In the genomic region with DNA sequence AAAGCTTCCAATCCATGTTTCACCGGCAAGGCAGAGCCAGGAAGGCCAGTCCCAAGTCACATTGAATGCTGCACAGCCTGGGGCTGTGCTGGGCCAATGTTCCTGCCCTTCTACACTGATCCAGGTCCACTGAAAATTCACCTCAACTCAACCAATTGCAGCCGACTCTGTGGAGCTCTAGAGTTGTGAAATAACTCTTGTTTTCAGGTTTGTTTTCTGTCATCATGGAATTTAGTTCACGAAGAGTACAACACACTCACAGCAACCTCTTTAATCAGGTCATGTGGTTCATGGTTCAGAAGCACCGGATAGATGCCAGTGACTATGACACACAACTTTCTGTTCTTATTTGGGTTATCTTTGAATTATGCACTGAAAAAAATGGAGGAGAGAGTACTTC, we compare ENCODE assay signal across 22 mouse cellular contexts.
A peak's percentile ranks its signal among the peaks of the same experiment; 100 is the strongest.
DNase-seq lines count a peak whose midpoint lies in the region; ATAC-seq and TF ChIP-seq lines count a peak whose summit lies in the region.
"Had no signal": no experiment of that assay in that cellular context is flagged by ENCODE, and none has a peak within 500 bp of the region (broad histone marks: within the 10 kb centered on the region; RNA-seq: fewer than 3 reads in every experiment).

No protein-coding gene starts in this region.

- no peak overlapping the region for H3K4me3 ChIP-seq in gastrocnemius, adult 2 months
- H3K4me3 ChIP-seq in hindbrain, embryonic 15.5 days, result no peak overlapping the region
- no peak overlapping the region for H3K4me3 ChIP-seq in hindbrain, embryonic 12.5 days
- H3K4me3 ChIP-seq in midbrain, embryonic 12.5 days, result no peak overlapping the region
- no peak overlapping the region for H3K4me3 ChIP-seq in midbrain, embryonic 15.5 days
- H3K4me3 ChIP-seq: embryonic facial prominence, embryonic 12.5 days; heart, embryonic 15.5 days had no signal

- H3K27me3 ChIP-seq in hindbrain, embryonic 15.5 days, result no peaks in the 10 kb centered on the region
- no peaks in the 10 kb centered on the region for H3K27me3 ChIP-seq in hindbrain, embryonic 12.5 days
- H3K27me3 ChIP-seq in midbrain, embryonic 12.5 days, result no peaks in the 10 kb centered on the region
- no peaks in the 10 kb centered on the region for H3K27me3 ChIP-seq in midbrain, embryonic 15.5 days (replicated peaks)
- H3K27me3 ChIP-seq: CH12.LX; embryonic facial prominence, embryonic 12.5 days; heart, embryonic 15.5 days; Patski had no signal

- intact Hi-C loops in gastrocnemius, adult 2 months (cut with DNase I), result no loop called here
- intact Hi-C loops in left cerebral cortex, postnatal 10 days (cut with DNase I), result no loop called here

- no peak overlapping the region for H3K4me2 ChIP-seq in hindbrain, embryonic 15.5 days
- H3K4me2 ChIP-seq in hindbrain, embryonic 12.5 days (replicated peaks), result no peak overlapping the region
- no peak overlapping the region for H3K4me2 ChIP-seq in midbrain, embryonic 12.5 days (replicated peaks)
- no peak overlapping the region for H3K4me2 ChIP-seq in midbrain, embryonic 15.5 days
- H3K4me2 ChIP-seq: embryonic facial prominence, embryonic 12.5 days; heart, embryonic 11.5 days; heart, embryonic 15.5 days had no signal

- DNase-seq in gastrocnemius, adult 2 months, result peak; percentile 24
- no peak for DNase-seq in gastrocnemius, postnatal 4 days (ENCODE audit: low spot score in 2 of 2)
- DNase-seq in thymus, adult 18-20 months, result no peak
- DNase-seq in left cerebral cortex, postnatal 10 days (ENCODE audit: extremely low spot score in 1 of 2, low spot score in 2 of 2), result no peak
- DNase-seq: adrenal gland, postnatal 14 days; cerebellum, adult 11-12 months; cerebellum, adult 9-10 months; cerebellum, postnatal 25 days; forebrain, postnatal 0 days; heart, adult 11 months; heart, postnatal 14 days had no signal

- ATAC-seq in hindbrain, embryonic 15.5 days (ENCODE audit: low FRiP score, low read depth), result no peak
- ATAC-seq in hindbrain, embryonic 12.5 days (ENCODE audit: low FRiP score), result no peak
- ATAC-seq in midbrain, embryonic 12.5 days (ENCODE audit: low FRiP score, low read depth), result no peak
- no peak for ATAC-seq in midbrain, embryonic 15.5 days (replicated peaks)
- ATAC-seq: activated CD4-positive, CD25-positive, alpha-beta regulatory T cell, adult 4 months; forebrain, postnatal 0 days; intestine, embryonic 16.5 days; Patski had no signal

- peaks cover 16% of the 10 kb centered on the region for H3K4me1 ChIP-seq in hindbrain, embryonic 15.5 days (replicated peaks)
- H3K4me1 ChIP-seq in hindbrain, embryonic 12.5 days, result peaks cover 22% of the 10 kb centered on the region
- peaks cover 31% of the 10 kb centered on the region for H3K4me1 ChIP-seq in midbrain, embryonic 12.5 days
- H3K4me1 ChIP-seq in midbrain, embryonic 15.5 days, result peaks cover 27% of the 10 kb centered on the region
- H3K4me1 ChIP-seq: heart, embryonic 15.5 days had no signal

- H3K9ac ChIP-seq in hindbrain, embryonic 15.5 days, result no peak overlapping the region
- H3K9ac ChIP-seq in hindbrain, embryonic 12.5 days, result no peak overlapping the region
- H3K9ac ChIP-seq in midbrain, embryonic 12.5 days (replicated peaks), result no peak overlapping the region
- no peak overlapping the region for H3K9ac ChIP-seq in midbrain, embryonic 15.5 days
- H3K9ac ChIP-seq: embryonic facial prominence, embryonic 12.5 days; forebrain, postnatal 0 days; heart, embryonic 15.5 days had no signal

- TF ChIP-seq CTCF in gastrocnemius, adult 2 months (IDR thresholded peaks at IDR 0.05), result no peak

- no peak overlapping the region for H3K27ac ChIP-seq in gastrocnemius, adult 2 months
- H3K27ac ChIP-seq in hindbrain, embryonic 15.5 days (replicated peaks), result 0 out of 2 replicates have a peak overlapping the region, but pooled peaks have one; percentile 57
- H3K27ac ChIP-seq in hindbrain, embryonic 12.5 days, result no peak overlapping the region
- H3K27ac ChIP-seq in midbrain, embryonic 12.5 days (replicated peaks), result peak overlapping the region; percentile 54
- peak overlapping the region; percentile 6 for H3K27ac ChIP-seq in midbrain, embryonic 15.5 days
- H3K27ac ChIP-seq: embryonic facial prominence, embryonic 12.5 days; heart, embryonic 15.5 days had no signal

- no peaks in the 10 kb centered on the region for H3K9me3 ChIP-seq in hindbrain, embryonic 15.5 days
- no peaks in the 10 kb centered on the region for H3K9me3 ChIP-seq in hindbrain, embryonic 12.5 days (replicated peaks)
- H3K9me3 ChIP-seq in midbrain, embryonic 12.5 days, result no peaks in the 10 kb centered on the region
- H3K9me3 ChIP-seq in midbrain, embryonic 15.5 days, result no peaks in the 10 kb centered on the region
- H3K9me3 ChIP-seq: embryonic facial prominence, embryonic 12.5 days; heart, embryonic 15.5 days had no signal

- H3K36me3 ChIP-seq in hindbrain, embryonic 15.5 days, result peaks cover 7% of the 10 kb centered on the region; the same call in 1 of the 2 replicates
- peaks cover 14% of the 10 kb centered on the region for H3K36me3 ChIP-seq in hindbrain, embryonic 12.5 days
- peaks cover 25% of the 10 kb centered on the region for H3K36me3 ChIP-seq in midbrain, embryonic 12.5 days
- H3K36me3 ChIP-seq in midbrain, embryonic 15.5 days (replicated peaks), result peaks cover 8% of the 10 kb centered on the region; the same call in 1 of the 2 replicates
- H3K36me3 ChIP-seq: embryonic facial prominence, embryonic 12.5 days; heart, embryonic 15.5 days had no signal

- 83% methylated on average over 4 of the region's 4 CpGs for WGBS in hindbrain, embryonic 15.5 days
- 87% methylated on average over 4 of the region's 4 CpGs for WGBS in hindbrain, embryonic 12.5 days
- WGBS in midbrain, embryonic 12.5 days, result 74% methylated on average over 4 of the region's 4 CpGs
- 74% methylated on average over 4 of the region's 4 CpGs for WGBS in midbrain, embryonic 15.5 days

Comparison
In these comparisons a context has a peak if more than half of its experiments do, and no peak if none do; other contexts are left out.
1. H3K27ac ChIP-seq: peak in hindbrain, embryonic 15.5 days (single experiment), midbrain, embryonic 12.5 days (single experiment) and midbrain, embryonic 15.5 days (single experiment); none in gastrocnemius, adult 2 months (single experiment) and hindbrain, embryonic 12.5 days (single experiment).